Mouse (Mus musculus) ES-E14 (cell line): ENCODE results near the gene Krtap5-1. TPM values are rescaled to one million over a fixed set of nuclear protein-coding genes. Genes with fewer than 3 reads are reported as not detected.
A peak's percentile ranks its signal among the peaks of the same experiment; 100 is the strongest.
"Not testable (repeated sequence)": the region's sequence is repeated elsewhere in the genome, so short reads cannot be mapped to it uniquely, and the experiment has no call there.

ENCODE experiments used
- DNase-seq: peaks from one replicate; pipeline ENCODE4 v3.0.0-alpha.2; 2013; ENCODE audit warnings: low read depth, low spot score
- H3K27ac ChIP-seq: 2 replicates; pipeline ENCODE4 v1.5.1; 2012; ENCODE audit warnings: low read depth, mild to moderate bottlenecking, low read length, moderate library complexity, mixed read lengths; ENCODE audit not compliant: poor library complexity, insufficient read depth, severe bottlenecking
- H3K36me3 ChIP-seq: 2 replicates; pipeline ENCODE4 v1.6.1; 2012; ENCODE audit warnings: mild to moderate bottlenecking, low read length, moderate library complexity, mixed read lengths; ENCODE audit not compliant: control insufficient read depth, poor library complexity, insufficient read depth, severe bottlenecking
- H3K4me1 ChIP-seq, 2 experiments: fragments of 150-350 bp in 1 of 2; sonication (generic) in 1 of 2; 2 replicates each; pipeline ENCODE4 v1.6.1; 2012; ENCODE audit warnings: low read length in 2 of 2, mild to moderate bottlenecking in 1 of 2, mixed read lengths in 1 of 2; ENCODE audit not compliant: control insufficient read depth in 2 of 2, insufficient read depth in 2 of 2, poor library complexity in 1 of 2
- H3K4me3 ChIP-seq, 2 experiments: fragments of 150-350 bp in 1 of 2; sonication (generic) in 1 of 2; 2 replicates each; pipeline ENCODE4 v1.5.1; 2012; ENCODE audit warnings: low read length in 2 of 2, low read depth in 1 of 2, mild to moderate bottlenecking in 1 of 2, mixed read lengths in 1 of 2; ENCODE audit not compliant: insufficient read depth in 1 of 2, poor library complexity in 1 of 2, severe bottlenecking in 1 of 2
- H3K9ac ChIP-seq: 2 replicates; pipeline ENCODE4 v1.6.1; 2012; ENCODE audit warnings: low read depth, mild to moderate bottlenecking, low read length, mixed read lengths; ENCODE audit not compliant: poor library complexity, insufficient read depth, severe bottlenecking
- H3K9me3 ChIP-seq: fragments of 150-350 bp; sonication (generic); 2 replicates; pipeline ENCODE4 v1.6.1; 2012; ENCODE audit warnings: low read depth, mild to moderate bottlenecking, low read length; ENCODE audit not compliant: control insufficient read depth, insufficient read depth
- CHD2 ChIP-seq: IDR thresholded peaks from 2 replicates; pipeline ENCODE4 v1.6.1; 2014; ENCODE audit warnings: mild to moderate bottlenecking, low read depth, low read length, inconsistent platforms
- HCFC1 ChIP-seq: IDR thresholded peaks from 2 replicates; pipeline ENCODE4 v1.6.1; 2012; ENCODE audit warnings: low read length, inconsistent platforms, borderline replicate concordance; ENCODE audit not compliant: insufficient read depth
- MAFK ChIP-seq: IDR thresholded peaks from 2 replicates; pipeline ENCODE4 v1.6.1; 2014; ENCODE audit warnings: mild to moderate bottlenecking, low read depth, low read length, inconsistent platforms; ENCODE audit not compliant: insufficient read depth
- ZC3H11A ChIP-seq: IDR thresholded peaks from 2 replicates; pipeline ENCODE4 v1.6.1; 2012; ENCODE audit warnings: low read depth, mild to moderate bottlenecking, inconsistent platforms, low read length, borderline replicate concordance
- ZNF384 ChIP-seq: IDR thresholded peaks from 2 replicates; pipeline ENCODE4 v1.6.1; 2012; ENCODE audit warnings: low read depth, low read length, inconsistent platforms
- in situ Hi-C, 2 experiments: fragments of 600-800 bp; cut with MboI; formaldehyde crosslinking; loops; one replicate each; pipeline ENCODE4 v1.15.1; 2025; ENCODE audit warnings: low sequenced_read_pairs in 2 of 2, inconsistent platforms in 1 of 2; ENCODE audit not compliant: unreplicated experiment in 2 of 2
- total RNA-seq: library from RNA; depleted of rRNA; stranded (reverse); fragments of 300-350 nt; gene quantifications from 2 replicates; pipeline ENCODE4 v1.2.3, GENCODE M21; 2012

Krtap5-1 gene
- total RNA-seq, 1 experiment = not detected

DNA sequence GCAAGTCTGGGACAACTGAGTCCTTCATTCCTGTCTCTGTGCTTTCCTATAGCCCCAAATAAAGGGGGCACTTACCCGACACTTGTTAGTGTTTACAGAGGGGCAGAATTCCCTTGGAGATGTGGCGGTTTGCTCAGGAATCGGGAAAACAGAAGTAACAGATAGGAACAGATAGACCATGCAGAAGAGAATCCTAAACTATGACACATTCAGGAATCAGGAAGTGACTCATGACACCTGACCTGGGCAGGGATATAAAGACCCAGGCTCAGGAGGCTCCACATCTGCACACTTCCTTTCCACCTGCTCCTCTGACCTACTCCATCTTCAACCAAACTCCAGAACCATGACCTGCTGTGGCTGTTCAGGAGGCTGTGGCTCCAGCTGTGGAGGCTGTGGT, 6.3 kb upstream of the Krtap5-1 start, which contains the start of gene Krtap5-4:
TSS of gene Krtap5-4 (plus strand) at position 301 of the 400 bp plus-strand sequence.
- no peak within 1 kb of the TSS for H3K27ac ChIP-seq
- no peak for TF ChIP-seq CHD2
- TF ChIP-seq ZC3H11A = no peak
- no peak for TF ChIP-seq HCFC1
- TF ChIP-seq ZNF384 = no peak
- no peak for TF ChIP-seq MAFK
- in situ Hi-C loops = no loop called here
- no peak within 1 kb of the TSS for H3K9ac ChIP-seq
- H3K4me1 ChIP-seq = no peaks in the 10 kb centered on the region
- H3K36me3 ChIP-seq = no peaks in the 10 kb centered on the region
- DNase-seq = no peak
- H3K4me3 ChIP-seq = no peak within 1 kb of the TSS
- no peaks in the 10 kb centered on the region for H3K9me3 ChIP-seq

DNA sequence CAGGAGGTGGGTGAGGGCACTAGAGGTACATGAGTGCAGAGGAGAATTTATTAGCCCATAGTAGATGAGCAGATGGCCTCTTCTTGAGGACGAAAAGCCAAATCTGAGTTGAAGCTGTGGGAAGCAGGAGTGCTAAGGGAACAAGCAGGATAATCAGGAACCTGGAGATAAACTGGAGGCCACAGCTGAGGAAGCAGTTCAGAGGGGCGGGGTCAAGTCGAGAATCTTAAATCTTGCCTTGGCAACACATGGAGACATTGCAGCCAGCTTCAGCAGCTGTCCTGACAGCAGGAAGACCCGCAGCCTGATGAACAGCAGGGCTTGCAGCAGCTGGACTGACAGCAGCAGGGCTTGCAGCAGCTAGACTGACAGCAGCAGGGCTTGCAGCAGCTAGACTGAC, 810 bp downstream of the Krtap5-1 start:
- H3K36me3 ChIP-seq, H3K27ac ChIP-seq, in situ Hi-C loops, H3K4me1 ChIP-seq, H3K9me3 ChIP-seq, DNase-seq, H3K4me3 ChIP-seq, H3K9ac ChIP-seq: not testable (repeated sequence)

DNA sequence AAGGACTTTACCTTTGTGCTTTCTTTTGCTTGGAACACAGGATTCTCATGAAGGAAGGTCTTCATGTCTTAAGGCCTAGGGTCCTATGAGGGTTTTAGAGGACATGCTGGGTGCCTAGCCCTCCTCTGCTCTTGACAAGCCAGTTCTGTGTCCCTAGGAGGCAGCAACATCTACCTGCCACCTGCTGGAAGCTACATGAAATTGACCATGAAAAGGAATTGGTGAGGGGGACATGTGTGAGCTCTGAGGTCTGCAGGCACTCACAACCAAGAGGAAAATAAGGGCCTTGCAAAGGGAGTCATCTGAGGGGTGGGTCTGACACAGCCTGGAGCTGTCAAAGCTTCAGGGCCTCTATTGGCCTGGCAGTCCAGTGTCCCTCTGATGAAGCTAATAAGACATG, 1.5 kb downstream of the Krtap5-1 start:
- TF ChIP-seq HCFC1 (no peak), ZNF384 (no peak), CHD2 (no peak), MAFK (no peak), ZC3H11A (no peak)
- no peak overlapping the region for H3K27ac ChIP-seq
- no peak overlapping the region for H3K9ac ChIP-seq
- no peaks in the 10 kb centered on the region for H3K36me3 ChIP-seq
- H3K9me3 ChIP-seq = no peaks in the 10 kb centered on the region
- in situ Hi-C loops = no loop called here
- no peak for DNase-seq
- no peak overlapping the region for H3K4me3 ChIP-seq
- no peaks in the 10 kb centered on the region for H3K4me1 ChIP-seq

DNA sequence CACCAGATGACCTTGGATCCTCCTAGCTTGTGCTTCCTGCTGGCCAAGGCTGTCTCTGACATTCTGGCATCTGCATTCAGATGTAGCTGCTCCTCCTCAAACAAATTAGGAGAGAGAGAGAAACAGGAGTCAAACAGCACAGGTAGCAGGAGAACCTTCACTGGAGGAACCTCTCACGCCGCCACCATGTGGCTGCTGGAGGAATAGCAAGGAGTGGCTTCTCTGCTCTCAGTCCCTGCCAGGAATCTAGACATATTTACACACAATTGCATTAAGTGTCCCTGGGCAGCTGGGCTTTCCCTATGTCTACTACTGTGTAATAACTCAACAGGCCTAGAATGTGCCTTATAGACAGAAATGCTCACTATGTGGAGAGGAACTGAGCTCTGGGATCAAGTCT, 3.1 kb downstream of the Krtap5-1 start:
- H3K36me3 ChIP-seq, H3K9me3 ChIP-seq, H3K4me3 ChIP-seq, H3K4me1 ChIP-seq, H3K27ac ChIP-seq, in situ Hi-C loops, H3K9ac ChIP-seq: not testable (repeated sequence)
- DNase-seq = peak; percentile 25

DNA sequence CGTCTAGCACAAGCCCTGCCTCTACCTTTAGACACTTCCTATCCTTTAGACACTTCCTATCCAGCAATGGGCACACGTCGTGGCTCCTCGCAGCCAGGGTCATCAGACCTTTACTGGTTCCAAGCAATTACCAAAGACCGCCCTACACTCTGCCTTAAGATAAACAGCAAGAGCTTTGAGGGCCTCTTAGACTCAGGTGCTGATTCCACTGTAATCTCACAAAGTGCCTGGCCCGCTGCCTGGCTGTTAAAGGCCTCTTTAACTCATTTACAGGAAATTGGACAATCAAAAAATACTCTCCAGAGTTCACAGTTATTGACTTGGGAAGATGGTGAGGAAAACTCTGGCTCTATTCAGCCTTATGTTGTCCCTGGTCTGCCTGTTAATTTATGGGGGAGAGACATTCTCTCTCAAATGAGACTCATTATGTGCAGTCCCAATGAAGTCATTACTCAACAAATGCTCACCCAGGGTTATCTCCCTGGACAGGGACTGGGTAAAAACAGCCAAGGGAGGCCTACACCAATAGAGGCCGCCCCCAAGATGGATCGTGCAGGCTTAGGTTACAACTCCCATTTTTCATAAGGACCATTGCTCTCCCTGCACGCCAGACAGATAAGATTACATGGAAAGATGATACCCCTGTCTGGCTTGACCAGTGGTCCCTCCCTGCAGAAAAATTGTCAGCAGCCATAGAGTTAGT, 10.9 kb downstream of the Krtap5-1 start:
- H3K27ac ChIP-seq, H3K4me3 ChIP-seq, H3K36me3 ChIP-seq, H3K9me3 ChIP-seq, H3K4me1 ChIP-seq, DNase-seq, H3K9ac ChIP-seq, in situ Hi-C loops: not testable (repeated sequence)
